Mouse (Mus musculus): Measurements from ENCODE around the gene Gm3417.
"Not testable (repeated sequence)": the region's sequence is repeated elsewhere in the genome, so short reads cannot be mapped to it uniquely, and the experiment has no call there.

Gene Gm3417

DNA sequence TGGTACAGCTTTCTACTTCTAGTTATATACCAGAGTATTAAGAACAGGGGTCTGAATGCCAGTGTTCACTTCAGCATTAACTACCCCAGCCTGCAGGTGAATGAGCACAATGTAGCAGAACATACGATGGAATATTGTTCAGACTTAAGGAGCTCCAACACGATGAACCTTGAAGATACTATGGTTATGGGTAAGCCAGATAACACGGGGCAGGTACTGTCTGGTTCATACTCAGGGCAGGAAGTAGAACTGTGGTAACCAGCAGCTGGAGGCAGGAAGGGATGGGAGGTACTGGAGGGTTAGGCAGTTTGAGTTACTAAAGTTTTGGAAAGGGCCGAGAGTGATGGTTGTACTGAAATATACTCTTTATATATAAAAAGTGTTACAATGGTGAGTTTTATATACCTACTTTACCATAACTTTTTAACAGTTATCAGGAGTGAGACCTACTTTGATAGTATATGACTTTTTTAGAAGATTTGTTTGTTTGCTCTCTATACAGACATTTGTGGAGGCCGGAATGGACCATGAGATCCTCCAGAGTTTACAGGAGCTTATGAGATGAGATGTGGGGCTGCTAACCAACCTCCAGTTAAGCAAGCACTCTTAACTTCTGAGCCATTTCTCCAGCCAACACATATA, 19.8 kb downstream of the Gm3417 start:
- no peak for DNase-seq

DNA sequence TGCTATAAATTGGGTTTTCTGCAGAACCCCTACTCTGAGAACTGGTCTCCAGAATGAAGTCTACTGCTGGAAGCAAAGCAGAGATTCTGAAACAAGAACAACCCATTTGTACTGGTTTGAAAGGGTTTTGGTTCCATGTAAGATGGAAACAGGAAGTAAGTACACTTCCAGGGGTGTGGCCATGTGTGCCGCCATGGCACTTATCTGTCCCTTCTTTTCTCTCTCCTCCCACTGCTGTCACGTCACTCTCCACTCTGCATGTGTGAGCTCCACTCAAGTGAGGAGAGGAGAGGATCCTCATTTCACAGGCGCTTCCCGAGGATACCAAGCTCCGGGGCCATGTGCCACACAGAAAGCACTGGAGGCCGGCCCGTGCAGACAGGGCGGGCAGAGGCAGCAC, 25.1 kb downstream of the Gm3417 start:
- no peak for DNase-seq

DNA sequence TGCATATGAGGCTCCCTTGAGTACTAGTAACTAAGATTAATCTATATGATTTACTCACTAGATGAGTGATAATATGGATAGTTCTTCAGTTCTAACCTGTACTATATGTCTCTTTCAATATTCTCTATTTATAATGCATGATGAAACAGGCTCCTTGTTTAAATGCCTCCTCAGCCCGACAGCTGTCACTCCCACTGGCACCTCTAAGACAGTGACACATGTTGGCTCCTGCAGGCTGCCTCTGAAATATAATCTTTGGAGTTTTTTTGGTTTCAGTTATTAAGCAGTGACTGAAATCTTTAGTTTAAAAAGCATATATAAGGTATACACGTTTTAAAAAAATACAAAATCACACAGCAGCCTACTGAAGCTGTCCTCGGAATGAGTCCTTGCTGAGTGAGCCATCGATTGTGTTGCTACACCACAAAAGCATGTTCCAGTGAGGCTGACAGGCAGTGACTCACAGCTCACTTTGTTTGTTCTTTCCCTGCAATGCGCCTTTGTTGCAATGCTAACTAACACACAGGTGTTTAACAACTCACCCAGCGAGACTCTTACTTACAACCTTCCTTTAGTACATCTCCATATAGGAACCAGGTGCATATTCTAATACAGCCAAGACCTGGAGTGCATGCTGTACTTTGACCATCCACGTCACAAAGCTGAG, 29.3 kb downstream of the Gm3417 start:
- no peak for DNase-seq

DNA sequence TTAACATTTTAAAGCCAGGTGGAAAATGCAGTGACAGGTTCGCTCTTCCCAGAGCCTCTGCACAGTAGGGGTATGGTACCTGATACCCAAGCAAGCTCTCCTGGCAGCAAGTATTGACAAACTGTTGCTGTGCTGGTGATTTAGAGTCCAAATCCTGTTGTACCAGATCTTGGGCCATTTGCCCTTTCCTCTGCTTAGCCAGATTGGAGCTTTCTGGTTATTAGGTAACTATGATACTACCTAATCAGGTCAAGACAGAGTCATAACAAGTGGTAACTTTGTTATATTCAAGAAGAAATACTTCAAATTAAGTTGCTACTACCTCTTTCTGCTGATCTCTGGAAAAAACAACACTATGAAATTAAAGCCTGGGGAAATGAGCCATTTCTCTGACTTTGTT, 34.0 kb downstream of the Gm3417 start:
- DNase-seq, result no peak

DNA sequence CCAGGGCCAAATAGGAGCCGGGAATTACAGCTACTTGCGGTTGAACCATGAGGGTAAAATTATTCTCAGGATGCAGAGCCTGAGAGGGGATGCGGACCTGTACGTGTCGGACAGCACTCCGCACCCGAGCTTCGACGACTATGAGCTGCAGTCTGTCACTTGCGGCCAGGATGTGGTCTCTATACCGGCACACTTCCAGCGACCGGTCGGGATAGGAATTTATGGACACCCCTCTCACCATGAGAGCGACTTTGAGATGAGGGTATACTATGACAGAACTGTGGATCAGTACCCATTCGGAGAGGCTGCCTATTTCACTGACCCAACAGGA, 34.9 kb downstream of the Gm3417 start:
- no peak for DNase-seq

DNA sequence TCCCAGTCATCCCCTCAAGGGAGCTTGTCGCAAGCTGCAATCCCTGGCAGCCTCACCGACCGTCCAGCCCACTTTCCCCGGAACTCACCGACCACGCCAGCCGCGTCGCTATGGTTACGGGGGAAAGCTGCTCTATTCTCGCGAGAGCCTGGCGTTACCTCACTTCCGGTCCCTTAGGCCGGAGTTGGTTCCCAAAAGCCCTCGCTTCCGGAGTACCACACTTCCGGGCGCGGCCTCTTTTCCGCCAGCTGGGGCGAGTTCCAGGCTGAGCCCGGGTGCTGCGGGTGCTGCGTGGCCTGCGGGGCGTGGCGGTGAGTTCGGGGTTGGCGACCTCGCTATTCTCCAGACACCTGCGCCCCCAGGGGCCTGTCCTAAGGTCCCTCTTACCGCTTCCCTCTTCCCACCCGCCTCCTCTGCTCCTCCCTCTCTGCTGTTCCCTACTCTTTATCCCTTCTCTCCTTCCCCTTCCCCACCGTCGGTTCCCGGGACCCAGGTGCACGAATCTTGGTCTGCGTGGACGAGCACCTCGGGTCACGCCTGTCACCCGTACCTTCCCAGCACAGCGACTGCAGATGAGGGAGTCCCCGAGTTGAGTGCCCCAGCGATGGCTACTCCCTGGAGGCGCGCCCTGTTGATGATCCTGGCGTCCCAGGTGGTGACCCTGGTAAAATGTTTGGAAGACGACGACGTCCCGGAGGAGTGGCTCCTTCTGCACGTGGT, 35.4 kb downstream of the Gm3417 start, which contains the start of the genes Wdr27 and 1600012H06Rik:
Gene Wdr27, minus strand, starts transcription at position 150 of the 720 bp plus-strand sequence.
Gene 1600012H06Rik, plus strand, starts transcription at position 176 of the 720 bp plus-strand sequence.
- peak; percentile 100 for DNase-seq

DNA sequence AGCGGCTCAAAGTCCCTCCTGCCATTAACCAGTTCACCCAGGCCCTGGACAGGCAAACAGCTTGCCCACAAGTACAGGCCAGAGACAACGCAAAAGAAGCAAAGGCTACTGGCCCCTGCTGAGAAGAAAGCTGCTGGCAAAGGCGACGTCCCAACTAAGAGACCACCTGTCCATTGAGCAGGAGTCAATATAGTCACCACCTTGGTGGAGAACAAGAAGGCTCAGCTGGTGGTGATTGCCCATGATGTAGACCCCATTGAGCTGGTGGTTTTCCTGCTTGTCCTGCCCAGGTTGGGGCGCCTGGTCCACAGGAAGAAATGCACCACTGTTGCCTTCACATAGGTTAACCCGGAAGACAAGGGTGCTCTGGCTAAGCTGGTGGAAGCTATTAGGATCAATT, 36.4 kb downstream of the Gm3417 start:
- DNase-seq, result not testable (repeated sequence)

DNA sequence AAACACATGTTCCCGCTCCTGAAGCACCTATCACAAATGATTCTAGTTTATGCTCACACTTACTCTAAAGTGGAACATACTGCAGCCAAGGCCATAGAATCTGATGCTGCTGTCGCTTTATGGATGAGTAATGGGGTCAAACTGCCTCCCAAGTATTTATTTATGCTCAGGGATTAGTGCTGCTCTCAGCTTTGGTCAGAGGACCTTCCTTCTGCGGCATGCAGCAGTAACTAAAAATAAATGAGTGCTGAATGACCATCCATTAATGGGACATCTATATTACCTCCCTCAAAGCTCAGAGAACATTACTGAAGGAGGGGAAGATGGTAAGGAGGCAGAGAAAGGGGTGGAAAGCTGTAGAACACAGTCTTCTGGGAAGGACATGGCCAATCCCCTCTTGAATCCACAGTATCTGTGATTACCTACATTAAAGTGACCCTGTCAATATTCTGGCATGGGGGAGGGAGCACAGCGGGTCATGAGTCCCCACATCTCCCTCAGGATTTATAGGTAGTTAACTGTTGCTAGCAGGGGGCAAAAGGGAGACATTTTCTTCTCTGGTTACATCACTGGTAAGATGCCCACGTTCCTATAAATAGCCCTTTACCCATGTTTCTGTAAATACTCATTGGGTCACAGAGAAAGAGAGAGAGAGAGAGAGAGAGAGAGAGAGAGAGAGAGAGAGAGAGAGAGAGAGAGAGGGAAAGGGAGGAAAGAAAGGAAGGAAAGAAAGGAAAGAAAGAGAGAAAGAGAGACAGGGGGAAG, 42.6 kb downstream of the Gm3417 start:
- DNase-seq, result no peak

DNA sequence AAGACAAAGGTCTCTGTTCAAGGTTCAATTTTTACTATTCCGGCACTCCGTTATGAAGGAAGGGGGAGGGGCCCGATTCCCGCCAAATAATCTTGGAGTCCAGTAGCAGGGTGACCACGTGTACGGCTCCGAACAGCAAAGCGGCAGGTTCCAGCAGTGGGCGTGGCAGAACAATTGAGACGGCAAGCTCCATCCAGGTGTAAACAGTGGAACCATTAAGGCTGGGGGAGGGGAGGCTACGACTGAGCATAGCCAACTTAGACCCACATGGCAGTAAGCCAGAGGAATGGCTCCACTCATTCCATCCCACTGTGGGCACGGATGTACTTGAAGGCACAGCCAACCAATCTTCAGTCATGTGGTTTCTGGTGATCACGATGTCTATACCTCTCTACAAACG, 43.3 kb downstream of the Gm3417 start:
- DNase-seq, result not testable (repeated sequence)

DNA sequence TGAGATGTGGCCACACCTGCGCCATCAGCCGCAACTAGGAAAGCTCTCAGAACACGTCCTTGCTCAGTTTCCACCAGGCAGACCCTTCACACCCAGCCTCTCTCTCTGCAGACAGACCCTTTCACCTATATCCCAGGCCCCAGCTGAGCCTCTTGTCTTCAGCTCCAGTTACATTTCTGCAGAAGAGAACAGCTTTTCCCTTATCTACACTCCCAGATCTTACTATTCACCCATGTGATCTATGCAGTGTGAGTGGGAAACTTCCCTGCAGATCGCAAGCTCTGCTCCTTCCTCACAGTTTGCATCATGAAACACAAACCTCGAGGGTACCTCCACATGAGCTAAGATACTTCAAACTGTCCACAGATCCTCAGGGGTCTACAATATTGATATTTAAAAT, 47.1 kb downstream of the Gm3417 start:
- DNase-seq, result no peak

DNA sequence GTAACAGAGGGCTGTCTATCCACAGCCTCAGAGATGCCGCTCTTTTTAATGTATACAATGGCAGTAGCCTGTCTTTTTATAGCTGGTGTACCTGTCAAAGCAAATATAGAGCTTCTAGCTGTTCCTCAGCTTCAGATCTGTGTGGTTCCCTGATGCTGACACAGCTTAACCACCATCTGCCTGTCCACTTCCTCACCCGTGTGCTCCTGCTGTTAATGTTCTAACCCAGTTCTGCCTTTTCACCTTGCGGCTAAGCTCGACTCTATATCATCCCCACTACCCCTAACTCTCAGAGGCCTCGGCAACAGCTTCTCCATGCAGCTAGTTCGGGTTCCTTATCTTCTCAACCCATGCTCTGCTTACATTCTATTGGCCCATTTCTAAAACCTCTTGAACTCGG, 47.9 kb downstream of the Gm3417 start:
- DNase-seq, result no peak

DNA sequence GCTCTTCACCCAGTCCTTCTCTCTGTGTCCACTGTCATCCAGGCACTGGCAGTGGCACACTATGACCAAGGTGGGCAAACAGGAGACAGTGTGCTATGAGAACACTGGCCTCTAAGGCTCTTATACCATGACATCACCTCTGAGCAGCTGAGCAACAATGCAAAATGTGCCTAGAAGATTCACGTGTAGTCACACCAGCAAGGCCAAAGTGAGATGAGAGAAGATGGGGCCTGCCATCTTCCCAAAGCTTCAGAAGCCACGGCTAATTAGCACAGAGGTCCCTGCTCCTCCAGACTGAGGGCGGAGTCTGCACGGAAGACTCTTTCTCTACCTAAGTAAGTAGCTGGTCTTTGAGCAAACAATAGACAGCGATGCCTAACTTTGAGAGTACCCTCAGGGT, 50.0 kb downstream of the Gm3417 start:
- no peak for DNase-seq

DNA sequence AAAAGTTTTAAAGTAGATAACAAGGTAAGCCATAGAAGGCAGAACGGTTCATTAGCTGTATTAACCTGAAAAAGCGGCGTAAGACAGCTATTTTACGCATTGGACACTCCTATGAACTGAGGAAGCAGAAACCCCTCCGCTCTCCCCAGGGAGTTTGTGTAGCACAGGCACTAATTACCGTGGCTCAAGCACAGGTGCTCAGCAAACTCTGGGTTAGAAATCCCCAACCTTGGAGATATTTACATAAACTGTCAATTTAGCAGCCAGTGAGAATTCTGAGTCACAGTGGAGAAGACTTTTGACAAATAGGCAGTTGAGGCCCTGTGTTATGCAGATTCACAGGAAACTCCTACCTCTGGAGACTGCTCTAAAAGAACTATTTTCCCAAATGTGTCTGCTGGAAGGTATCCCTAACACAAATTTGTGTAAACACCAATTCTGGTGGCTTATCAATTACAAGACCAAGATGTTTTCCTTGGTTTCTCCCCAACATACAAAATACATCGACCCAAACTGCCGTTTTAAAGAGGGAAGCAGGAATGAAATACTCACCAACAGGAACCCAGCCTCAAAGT, 50.9 kb downstream of the Gm3417 start:
- no peak for DNase-seq

DNA sequence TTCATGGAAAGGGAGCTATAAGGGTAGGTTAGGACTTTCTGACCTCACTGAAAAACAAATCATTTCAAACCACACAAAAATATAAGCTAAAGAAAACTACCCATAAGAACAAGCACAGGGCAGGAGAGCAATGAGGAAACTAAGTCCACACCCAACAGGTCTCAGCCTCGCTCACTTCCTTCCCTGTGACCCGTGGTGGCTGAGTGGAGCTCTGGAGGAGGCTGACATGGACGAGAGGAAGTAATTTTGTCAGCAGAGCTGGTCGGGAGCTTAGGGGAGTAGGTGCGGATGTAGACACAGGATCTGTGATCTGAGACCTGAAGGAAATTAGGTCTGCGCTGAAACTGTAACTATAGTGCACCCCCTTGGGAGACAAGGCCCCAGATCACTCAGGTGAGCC, 57.0 kb downstream of the Gm3417 start:
- DNase-seq, result no peak

DNA sequence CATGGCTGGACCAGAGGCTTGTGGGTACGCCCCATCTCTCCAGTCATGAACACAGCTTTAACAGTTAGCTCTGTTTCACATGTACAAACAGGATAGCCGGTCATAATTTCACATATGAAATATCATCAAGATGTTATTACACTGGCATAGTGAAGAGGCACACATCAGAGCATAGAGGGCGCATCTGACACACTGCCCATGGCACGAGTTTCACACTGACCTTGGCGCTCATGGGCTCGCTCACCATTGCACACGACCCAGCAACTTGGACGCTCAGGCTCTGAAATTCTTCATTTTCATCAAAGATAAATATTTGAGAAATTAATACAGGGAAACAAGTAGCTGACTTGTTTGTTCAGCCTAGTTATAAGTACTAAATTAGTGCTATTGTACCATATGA, 60.7 kb downstream of the Gm3417 start:
- DNase-seq, result no peak

DNA sequence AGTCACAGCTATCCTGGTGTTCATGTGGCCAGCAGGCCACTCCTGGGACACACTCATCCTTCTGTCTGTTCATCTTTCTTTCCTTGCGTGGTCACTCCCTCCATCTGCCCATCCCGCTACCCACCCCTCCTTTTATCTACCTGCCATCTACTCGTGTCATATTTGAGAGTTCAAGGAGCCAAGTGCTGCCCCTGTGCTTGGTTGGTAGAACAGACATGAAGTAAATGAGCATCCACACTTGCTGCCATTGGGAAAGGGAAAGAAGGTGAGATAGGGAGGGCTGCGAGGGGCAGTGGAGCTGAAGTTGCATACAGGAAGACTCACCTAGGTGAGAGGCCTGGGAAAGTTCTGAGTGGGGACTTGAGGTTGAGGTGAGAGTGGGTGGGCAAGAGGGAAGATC, 64.2 kb downstream of the Gm3417 start:
- DNase-seq, result no peak
